Mouse (Mus musculus): ENCODE results near the gene Thrb. TPM values are rescaled to one million over a fixed set of nuclear protein-coding genes. Genes with fewer than 3 reads are reported as not detected.

The Thrb gene
- polyA plus RNA-seq, 1 experiment from 2014 or later = 1.7 TPM

DNA sequence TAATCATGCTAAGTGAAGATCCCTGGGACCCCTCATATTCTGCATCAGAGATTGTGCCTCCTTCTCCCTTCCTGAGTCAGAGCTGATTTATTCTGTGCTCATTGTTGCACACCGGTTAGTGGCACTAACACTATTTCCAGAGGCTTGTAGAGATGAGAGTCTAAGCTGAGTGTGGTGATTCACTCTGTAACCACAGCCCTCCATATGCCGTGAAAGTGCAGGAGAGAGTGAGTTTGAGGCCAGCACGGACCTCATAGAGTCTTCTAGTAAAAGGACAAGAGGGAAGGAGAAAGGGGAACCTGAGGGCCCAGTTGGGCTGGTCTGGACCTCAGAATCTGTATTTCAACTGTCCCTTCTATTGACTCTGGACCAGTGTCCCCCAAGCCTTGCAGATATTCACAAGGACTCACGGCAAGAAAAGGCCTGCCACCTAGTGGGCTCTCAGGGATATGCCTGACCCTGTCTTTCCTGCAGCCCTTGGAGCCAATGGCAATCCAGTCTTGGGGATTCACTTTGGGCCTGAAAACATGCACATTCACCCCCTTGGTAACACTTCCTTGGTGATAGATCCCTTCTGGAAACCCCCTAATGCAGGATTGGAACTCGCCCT lies 307.2 kb downstream of the Thrb start:
- no peak overlapping the region for H3K27ac ChIP-seq (ENCODE audit: low read length)
- 29% methylated on average over 5 of the region's 5 CpGs for WGBS
- no peak overlapping the region for H3K9ac ChIP-seq (ENCODE audit: low read length)
- no peak overlapping the region for H3K4me2 ChIP-seq (ENCODE audit: low read depth, low read length)
- H3K4me1 ChIP-seq (replicated peaks; ENCODE audit: control insufficient read depth, insufficient read depth, low read length) = no peaks in the 10 kb centered on the region
- no peak for ATAC-seq (ENCODE audit: low read depth)
- H3K27me3 ChIP-seq (ENCODE audit: control insufficient read depth, insufficient read depth, low read depth, low read length) = no peaks in the 10 kb centered on the region
- H3K36me3 ChIP-seq (ENCODE audit: control insufficient read depth, insufficient read depth, low read length) = no peaks in the 10 kb centered on the region
- no peak overlapping the region for H3K4me3 ChIP-seq (ENCODE audit: low read length)
- no peaks in the 10 kb centered on the region for H3K9me3 ChIP-seq (ENCODE audit: control insufficient read depth, low read length)

DNA sequence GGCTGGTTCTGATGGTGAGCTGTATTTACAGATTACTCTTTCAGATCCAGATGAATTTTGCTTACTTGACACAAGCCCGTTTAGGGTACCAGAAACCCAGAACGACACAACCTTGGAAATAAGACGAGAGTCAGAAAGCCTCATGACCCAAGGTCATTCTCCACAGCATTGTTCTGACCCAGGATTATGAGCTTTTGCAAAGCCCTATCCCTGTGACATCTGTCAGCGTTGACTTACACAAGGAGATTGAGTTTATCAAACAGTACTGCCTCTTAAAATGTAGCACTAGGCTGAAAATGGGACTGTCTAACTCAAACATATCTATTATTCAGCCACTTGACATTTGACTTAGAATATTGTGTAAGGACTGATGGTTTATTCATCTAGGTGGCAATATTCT lies 312.1 kb downstream of the Thrb start:
- no peaks in the 10 kb centered on the region for H3K27me3 ChIP-seq (ENCODE audit: control insufficient read depth, insufficient read depth, low read depth, low read length)
- ATAC-seq (ENCODE audit: low read depth) = no peak
- H3K9ac ChIP-seq (ENCODE audit: low read length) = no peak overlapping the region
- H3K27ac ChIP-seq (ENCODE audit: low read length) = no peak overlapping the region
- H3K36me3 ChIP-seq (ENCODE audit: control insufficient read depth, insufficient read depth, low read length) = no peaks in the 10 kb centered on the region
- H3K4me3 ChIP-seq (ENCODE audit: low read length) = no peak overlapping the region
- H3K4me1 ChIP-seq (replicated peaks; ENCODE audit: control insufficient read depth, insufficient read depth, low read length) = no peaks in the 10 kb centered on the region
- no peak overlapping the region for H3K4me2 ChIP-seq (ENCODE audit: low read depth, low read length)
- no peaks in the 10 kb centered on the region for H3K9me3 ChIP-seq (ENCODE audit: control insufficient read depth, low read length)
- 63% methylated on average over 4 of the region's 4 CpGs for WGBS

DNA sequence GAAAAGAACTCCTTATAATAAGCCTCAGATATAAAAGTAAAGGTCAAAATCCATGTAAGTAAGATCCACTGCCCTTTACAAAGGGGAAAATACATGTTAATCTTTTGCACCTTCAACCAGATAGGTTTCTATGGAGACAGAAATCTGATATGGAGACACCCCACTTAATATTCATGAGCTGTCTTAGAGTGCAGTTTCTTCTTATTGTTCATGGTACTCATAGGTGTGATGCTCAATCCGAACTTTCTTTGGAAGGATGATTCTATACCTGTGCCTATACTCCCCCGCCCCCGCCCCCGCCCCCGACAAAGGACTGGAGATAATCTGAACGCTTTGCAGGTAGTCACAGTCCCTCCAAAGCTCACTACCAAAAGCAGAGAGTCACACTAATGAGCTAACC lies 312.6 kb downstream of the Thrb start:
- H3K36me3 ChIP-seq (ENCODE audit: control insufficient read depth, insufficient read depth, low read length) = no peaks in the 10 kb centered on the region
- no peak overlapping the region for H3K9ac ChIP-seq (ENCODE audit: low read length)
- no peak overlapping the region for H3K4me2 ChIP-seq (ENCODE audit: low read depth, low read length)
- no peaks in the 10 kb centered on the region for H3K27me3 ChIP-seq (ENCODE audit: control insufficient read depth, insufficient read depth, low read depth, low read length)
- no peaks in the 10 kb centered on the region for H3K9me3 ChIP-seq (ENCODE audit: control insufficient read depth, low read length)
- no peaks in the 10 kb centered on the region for H3K4me1 ChIP-seq (replicated peaks; ENCODE audit: control insufficient read depth, insufficient read depth, low read length)
- ATAC-seq (ENCODE audit: low read depth) = no peak
- H3K4me3 ChIP-seq (ENCODE audit: low read length) = no peak overlapping the region
- WGBS = 75% methylated on average over 6 of the region's 6 CpGs
- H3K27ac ChIP-seq (ENCODE audit: low read length) = no peak overlapping the region

DNA sequence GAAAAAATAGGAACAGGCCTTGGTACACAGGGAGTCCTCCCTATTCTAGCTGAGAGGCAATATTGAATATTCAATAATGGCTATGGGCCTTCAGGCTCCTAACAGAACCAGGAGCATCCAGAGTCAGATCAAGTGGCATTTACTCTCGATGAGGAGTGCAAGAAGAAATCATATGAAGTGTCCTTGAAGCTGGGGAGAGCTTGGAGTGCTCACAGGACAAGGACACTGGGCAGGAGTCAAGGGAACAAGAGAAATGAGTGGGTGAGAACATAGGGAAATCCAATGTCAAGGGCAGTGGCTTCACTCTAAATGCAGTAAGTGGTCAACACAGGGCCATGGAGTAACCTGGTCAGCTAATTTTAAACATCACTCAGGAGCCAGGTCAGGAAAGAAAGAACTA lies 315.7 kb downstream of the Thrb start:
- H3K4me1 ChIP-seq (replicated peaks; ENCODE audit: control insufficient read depth, insufficient read depth, low read length) = no peaks in the 10 kb centered on the region
- WGBS = 50% methylated on average over 1 of the region's 1 CpGs

DNA sequence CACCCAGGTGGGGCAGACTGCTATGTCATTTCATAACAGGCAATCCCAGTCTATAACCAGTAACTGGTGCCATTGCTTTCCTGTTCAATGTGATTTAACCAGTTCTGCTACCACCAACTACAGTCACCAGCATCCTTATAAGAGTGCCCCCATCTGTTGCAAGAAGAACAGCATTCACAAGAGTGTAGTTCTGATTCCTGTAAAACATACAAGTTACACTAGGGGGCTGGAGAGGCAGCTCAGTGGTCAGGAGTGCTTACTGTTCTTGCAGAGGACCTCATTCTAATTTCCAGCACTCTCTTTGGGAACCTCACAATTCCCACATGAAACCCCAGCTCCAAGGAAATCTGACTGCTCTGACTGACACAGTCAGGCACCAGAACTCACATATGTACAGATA lies 318.2 kb downstream of the Thrb start:
- no peak for ATAC-seq (ENCODE audit: low read depth)
- no peaks in the 10 kb centered on the region for H3K36me3 ChIP-seq (ENCODE audit: control insufficient read depth, insufficient read depth, low read length)
- no peak overlapping the region for H3K4me3 ChIP-seq (ENCODE audit: low read length)
- H3K4me2 ChIP-seq (ENCODE audit: low read depth, low read length) = no peak overlapping the region
- H3K27ac ChIP-seq (ENCODE audit: low read length) = no peak overlapping the region
- H3K9me3 ChIP-seq (ENCODE audit: control insufficient read depth, low read length) = no peaks in the 10 kb centered on the region
- no peak overlapping the region for H3K9ac ChIP-seq (ENCODE audit: low read length)
- H3K4me1 ChIP-seq (replicated peaks; ENCODE audit: control insufficient read depth, insufficient read depth, low read length) = no peaks in the 10 kb centered on the region
- H3K27me3 ChIP-seq (ENCODE audit: control insufficient read depth, insufficient read depth, low read depth, low read length) = no peaks in the 10 kb centered on the region

More for the DNA sequence above, 315.7 kb downstream of the Thrb start:
- no peaks in the 10 kb centered on the region for H3K36me3 ChIP-seq (ENCODE audit: control insufficient read depth, insufficient read depth, low read length)
- H3K27ac ChIP-seq (ENCODE audit: low read length) = no peak overlapping the region
- no peak overlapping the region for H3K4me2 ChIP-seq (ENCODE audit: low read depth, low read length)
- H3K9ac ChIP-seq (ENCODE audit: low read length) = no peak overlapping the region
- H3K4me3 ChIP-seq (ENCODE audit: low read length) = no peak overlapping the region
- no peaks in the 10 kb centered on the region for H3K27me3 ChIP-seq (ENCODE audit: control insufficient read depth, insufficient read depth, low read depth, low read length)
- no peak for ATAC-seq (ENCODE audit: low read depth)
- H3K9me3 ChIP-seq (ENCODE audit: control insufficient read depth, low read length) = no peaks in the 10 kb centered on the region

DNA sequence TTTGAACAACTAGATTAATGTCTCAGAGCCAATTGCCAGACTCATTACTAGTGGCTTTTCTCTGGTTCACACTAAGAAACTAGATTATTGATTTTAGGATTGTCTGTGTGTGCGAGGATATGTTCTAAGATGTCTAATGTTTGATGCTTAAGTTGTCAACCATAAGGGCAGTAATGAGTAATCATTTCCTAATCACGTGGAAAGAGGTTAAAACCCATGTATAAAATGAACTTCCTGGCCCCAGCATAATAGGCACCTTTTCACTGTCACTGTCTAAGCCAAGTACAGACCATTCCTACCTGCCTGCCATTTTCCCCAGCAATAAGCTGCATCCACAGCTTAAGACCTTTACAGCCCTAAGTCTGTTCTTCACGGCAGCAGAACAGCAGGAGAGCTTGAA lies 321.2 kb downstream of the Thrb start:
- no peak for ATAC-seq (ENCODE audit: low read depth)
- Histone ChIP-seq H3K9ac (ENCODE audit: low read length) (no peak overlapping the region), H3K9me3 (ENCODE audit: control insufficient read depth, low read length) (no peaks in the 10 kb centered on the region), H3K4me2 (ENCODE audit: low read depth, low read length) (no peak overlapping the region), H3K4me1 (replicated peaks; ENCODE audit: control insufficient read depth, insufficient read depth, low read length) (no peaks in the 10 kb centered on the region), H3K4me3 (ENCODE audit: low read length) (no peak overlapping the region), H3K27ac (ENCODE audit: low read length) (no peak overlapping the region), H3K36me3 (ENCODE audit: control insufficient read depth, insufficient read depth, low read length) (no peaks in the 10 kb centered on the region), H3K27me3 (ENCODE audit: control insufficient read depth, insufficient read depth, low read depth, low read length) (no peaks in the 10 kb centered on the region)
- 60% methylated on average over 3 of the region's 3 CpGs for WGBS

DNA sequence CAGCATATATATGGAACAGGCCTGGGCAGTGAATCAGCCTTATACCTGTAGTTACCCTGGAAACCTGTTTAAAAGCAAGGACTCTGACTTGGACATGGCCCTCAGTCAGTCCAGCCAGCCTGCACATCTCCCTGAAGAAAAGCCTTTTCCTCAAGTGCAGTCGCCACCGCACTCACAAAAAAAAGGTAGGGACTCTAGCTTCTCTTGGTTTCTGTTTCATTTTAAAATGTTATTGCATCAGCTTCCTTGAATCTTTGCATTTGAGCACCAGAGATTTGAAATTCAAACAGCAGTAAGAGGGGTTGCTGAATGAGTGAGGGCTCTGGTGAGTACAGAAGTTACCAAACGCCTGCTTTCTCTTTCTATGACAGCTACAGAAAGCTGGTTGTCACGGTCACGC lies 322.0 kb downstream of the Thrb start:
- no peak for ATAC-seq (ENCODE audit: low read depth)
- H3K9ac ChIP-seq (ENCODE audit: low read length) = no peak overlapping the region
- no peaks in the 10 kb centered on the region for H3K9me3 ChIP-seq (ENCODE audit: control insufficient read depth, low read length)
- H3K4me2 ChIP-seq (ENCODE audit: low read depth, low read length) = no peak overlapping the region
- WGBS = 80% methylated on average over 5 of the region's 5 CpGs
- no peak overlapping the region for H3K4me3 ChIP-seq (ENCODE audit: low read length)
- no peak overlapping the region for H3K27ac ChIP-seq (ENCODE audit: low read length)
- H3K4me1 ChIP-seq (replicated peaks; ENCODE audit: control insufficient read depth, insufficient read depth, low read length) = no peaks in the 10 kb centered on the region
- H3K27me3 ChIP-seq (ENCODE audit: control insufficient read depth, insufficient read depth, low read depth, low read length) = no peaks in the 10 kb centered on the region
- H3K36me3 ChIP-seq (ENCODE audit: control insufficient read depth, insufficient read depth, low read length) = no peaks in the 10 kb centered on the region

DNA sequence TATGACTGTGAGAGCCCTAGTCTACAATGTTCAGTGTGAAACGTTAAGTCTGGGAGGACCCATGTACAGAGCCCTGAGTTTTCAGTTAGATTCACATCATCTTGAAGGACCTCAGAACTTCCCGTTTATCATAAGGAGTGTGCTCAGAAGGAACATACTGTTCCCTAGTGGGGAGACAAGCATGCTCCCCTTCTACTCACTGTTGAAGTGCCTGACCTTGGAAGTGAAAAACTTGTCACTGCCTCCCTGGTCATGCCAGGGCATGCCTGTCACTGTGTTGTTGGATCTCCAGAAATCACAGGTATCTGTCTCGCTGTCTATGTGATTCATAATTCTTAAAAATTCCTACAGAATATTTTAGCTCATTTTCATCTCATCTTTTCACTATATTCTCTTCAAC lies 323.3 kb downstream of the Thrb start:
- no peak for ATAC-seq (ENCODE audit: low read depth)
- H3K4me2 ChIP-seq (ENCODE audit: low read depth, low read length) = no peak overlapping the region
- 56% methylated on average over 3 of the region's 3 CpGs for WGBS
- no peaks in the 10 kb centered on the region for H3K4me1 ChIP-seq (replicated peaks; ENCODE audit: control insufficient read depth, insufficient read depth, low read length)
- H3K9ac ChIP-seq (ENCODE audit: low read length) = no peak overlapping the region
- H3K9me3 ChIP-seq (ENCODE audit: control insufficient read depth, low read length) = no peaks in the 10 kb centered on the region
- H3K27ac ChIP-seq (ENCODE audit: low read length) = no peak overlapping the region
- no peaks in the 10 kb centered on the region for H3K36me3 ChIP-seq (ENCODE audit: control insufficient read depth, insufficient read depth, low read length)
- no peaks in the 10 kb centered on the region for H3K27me3 ChIP-seq (ENCODE audit: control insufficient read depth, insufficient read depth, low read depth, low read length)
- H3K4me3 ChIP-seq (ENCODE audit: low read length) = no peak overlapping the region

DNA sequence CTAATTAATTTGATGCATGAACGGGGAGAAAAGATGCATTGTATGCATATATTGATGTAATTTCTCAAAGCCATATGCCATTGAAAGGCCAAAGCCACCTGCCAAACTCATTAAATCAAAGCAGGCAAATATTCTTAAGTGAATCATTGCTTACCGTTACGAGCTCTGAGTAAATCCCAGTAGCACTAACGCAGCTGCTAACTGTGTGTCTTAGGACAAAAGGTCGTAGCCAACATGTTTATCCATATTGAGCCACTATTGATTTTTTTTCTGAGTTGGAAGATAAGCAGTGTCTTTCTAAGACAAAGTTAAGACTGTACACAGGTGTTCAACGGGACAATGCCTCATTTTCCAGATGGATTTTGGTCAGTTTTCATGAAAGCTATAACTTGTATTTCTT lies 323.8 kb downstream of the Thrb start:
- no peaks in the 10 kb centered on the region for H3K36me3 ChIP-seq (ENCODE audit: control insufficient read depth, insufficient read depth, low read length)
- 40% methylated on average over 6 of the region's 6 CpGs for WGBS
- no peak for ATAC-seq (ENCODE audit: low read depth)

DNA sequence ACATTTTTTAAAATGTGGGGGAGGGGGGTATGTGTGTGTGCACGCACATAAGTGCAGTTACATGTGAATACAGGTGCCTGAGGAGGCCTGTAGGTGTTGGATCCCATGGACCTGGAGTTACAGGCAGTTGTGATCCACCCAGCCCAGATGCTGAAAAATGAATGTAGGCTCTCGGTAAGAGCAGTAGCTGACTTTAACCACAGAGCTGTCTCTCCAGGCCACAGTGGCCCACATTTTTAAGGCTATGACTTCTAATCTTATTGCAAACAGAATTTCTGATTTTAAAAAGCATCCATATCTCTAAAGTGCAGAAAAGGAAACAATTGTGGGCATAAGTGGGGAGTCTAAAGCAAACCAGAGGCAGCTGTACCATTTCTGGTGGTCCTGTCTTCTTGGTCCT lies 328.5 kb downstream of the Thrb start:
- H3K36me3 ChIP-seq (ENCODE audit: control insufficient read depth, insufficient read depth, low read length) = no peaks in the 10 kb centered on the region
- no peak for ATAC-seq (ENCODE audit: low read depth)
- no peaks in the 10 kb centered on the region for H3K27me3 ChIP-seq (ENCODE audit: control insufficient read depth, insufficient read depth, low read depth, low read length)
- no peaks in the 10 kb centered on the region for H3K9me3 ChIP-seq (ENCODE audit: control insufficient read depth, low read length)
- no peaks in the 10 kb centered on the region for H3K4me1 ChIP-seq (replicated peaks; ENCODE audit: control insufficient read depth, insufficient read depth, low read length)
- no peak overlapping the region for H3K9ac ChIP-seq (ENCODE audit: low read length)
- H3K27ac ChIP-seq (ENCODE audit: low read length) = no peak overlapping the region
- H3K4me2 ChIP-seq (ENCODE audit: low read depth, low read length) = no peak overlapping the region
- WGBS = 61% methylated on average over 2 of the region's 2 CpGs
- H3K4me3 ChIP-seq (ENCODE audit: low read length) = no peak overlapping the region

More for the DNA sequence above, 323.8 kb downstream of the Thrb start:
- Histone ChIP-seq H3K27me3 (ENCODE audit: control insufficient read depth, insufficient read depth, low read depth, low read length) (no peaks in the 10 kb centered on the region), H3K9me3 (ENCODE audit: control insufficient read depth, low read length) (no peaks in the 10 kb centered on the region), H3K27ac (ENCODE audit: low read length) (no peak overlapping the region), H3K4me2 (ENCODE audit: low read depth, low read length) (no peak overlapping the region), H3K4me3 (ENCODE audit: low read length) (no peak overlapping the region), H3K4me1 (replicated peaks; ENCODE audit: control insufficient read depth, insufficient read depth, low read length) (no peaks in the 10 kb centered on the region), H3K9ac (ENCODE audit: low read length) (no peak overlapping the region)

Data from lung, embryonic 16.5 days (tissue).